Mouse (Mus musculus): ENCODE measurements at regions not wholly inside any gene's neighbourhood (a gene's known extent, or its start where the extent isn't known, plus 50 kb on each side); places are given as distances from the start of the nearest gene placed in this dataset.

- no peaks in the 10 kb centered on the region; the same call in 1 of the 2 replicates for H3K4me1 ChIP-seq (ENCODE audit: control insufficient read depth, insufficient read depth, low read depth, low read length)
- H3K36me3 ChIP-seq (ENCODE audit: control insufficient read depth, insufficient read depth, low read length), result no peaks in the 10 kb centered on the region
- no peak overlapping the region for H3K4me2 ChIP-seq (ENCODE audit: low read length)
- peaks cover 2% of the 10 kb centered on the region; the same call in 1 of the 2 replicates for H3K9me3 ChIP-seq (ENCODE audit: control insufficient read depth, low read length)
- no peak overlapping the region for H3K27ac ChIP-seq (ENCODE audit: low read depth, low read length)
- H3K4me3 ChIP-seq (ENCODE audit: low read length), result no peak overlapping the region
- H3K27me3 ChIP-seq (replicated peaks; ENCODE audit: control insufficient read depth, insufficient read depth, low read length), result no peaks in the 10 kb centered on the region
- WGBS, result 79% methylated on average over 1 of the region's 1 CpGs
- H3K9ac ChIP-seq (ENCODE audit: low read depth, low read length), result no peak overlapping the region
- ATAC-seq, result no peak
Observed at GRCm38 (mm10) chr12:45833871-45834270, 759.4 kb upstream of the Stxbp6 start.

GRCm38 (mm10) chr12:45833414-45833762 is 758.9 kb upstream of the Stxbp6 start:
- 12% methylated on average over 4 of the region's 4 CpGs for WGBS
- Histone ChIP-seq H3K9me3 (ENCODE audit: control insufficient read depth, low read length) (peaks cover 2% of the 10 kb centered on the region; the same call in 1 of the 2 replicates), H3K4me3 (ENCODE audit: low read length) (no peak overlapping the region), H3K4me2 (ENCODE audit: low read length) (no peak overlapping the region), H3K36me3 (ENCODE audit: control insufficient read depth, insufficient read depth, low read length) (no peaks in the 10 kb centered on the region), H3K9ac (ENCODE audit: low read depth, low read length) (no peak overlapping the region), H3K27ac (ENCODE audit: low read depth, low read length) (no peak overlapping the region), H3K27me3 (replicated peaks; ENCODE audit: control insufficient read depth, insufficient read depth, low read length) (no peaks in the 10 kb centered on the region), H3K4me1 (ENCODE audit: control insufficient read depth, insufficient read depth, low read depth, low read length) (no peaks in the 10 kb centered on the region; the same call in 1 of the 2 replicates)
- ATAC-seq, result peak; percentile 72

GRCm38 (mm10) chr12:45832671-45833413 is 758.3 kb upstream of the Stxbp6 start:
- Histone ChIP-seq H3K9me3 (ENCODE audit: control insufficient read depth, low read length) (peaks cover 2% of the 10 kb centered on the region; the same call in 1 of the 2 replicates), H3K27me3 (replicated peaks; ENCODE audit: control insufficient read depth, insufficient read depth, low read length) (no peaks in the 10 kb centered on the region), H3K9ac (ENCODE audit: low read depth, low read length) (no peak overlapping the region), H3K36me3 (ENCODE audit: control insufficient read depth, insufficient read depth, low read length) (no peaks in the 10 kb centered on the region), H3K4me2 (ENCODE audit: low read length) (no peak overlapping the region), H3K4me1 (ENCODE audit: control insufficient read depth, insufficient read depth, low read depth, low read length) (no peaks in the 10 kb centered on the region; the same call in 1 of the 2 replicates), H3K27ac (ENCODE audit: low read depth, low read length) (no peak overlapping the region), H3K4me3 (ENCODE audit: low read length) (no peak overlapping the region)
- WGBS, result 36% methylated on average over 9 of the region's 9 CpGs
- ATAC-seq, result peak; percentile 67

- ATAC-seq, result no peak
Observed at GRCm38 (mm10) chr12:45824861-45825260, 750.4 kb upstream of the Stxbp6 start.

More at GRCm38 (mm10) chr12:45824861-45825260, 750.4 kb upstream of the Stxbp6 start:
- Histone ChIP-seq H3K27ac (ENCODE audit: low read depth, low read length) (no peak overlapping the region), H3K4me1 (ENCODE audit: control insufficient read depth, insufficient read depth, low read depth, low read length) (no peaks in the 10 kb centered on the region), H3K9ac (ENCODE audit: low read depth, low read length) (no peak overlapping the region), H3K27me3 (replicated peaks; ENCODE audit: control insufficient read depth, insufficient read depth, low read length) (no peaks in the 10 kb centered on the region), H3K36me3 (ENCODE audit: control insufficient read depth, insufficient read depth, low read length) (no peaks in the 10 kb centered on the region), H3K4me3 (ENCODE audit: low read length) (no peak overlapping the region), H3K4me2 (ENCODE audit: low read length) (no peak overlapping the region), H3K9me3 (ENCODE audit: control insufficient read depth, low read length) (no peaks in the 10 kb centered on the region)

All from hindbrain, embryonic 16.5 days (tissue).